Mouse (Mus musculus): ENCODE measurements around the gene Glod4. TPM values are rescaled to one million over a fixed set of nuclear protein-coding genes. Genes with fewer than 3 reads are reported as not detected.

The Glod4 gene
- 10 to 100 TPM; 75.4 to 76.8 TPM for total RNA-seq (2021)
- long read RNA-seq, experiment 1, transcript Glod4-201 (9 exons, 1,434 nt) = major isoform, 97 of 104 reads
- long read RNA-seq, experiment 1, partial matches to known transcripts = 2 of 104 reads
- long read RNA-seq, experiment 1, other reads (novel, unspliced or antisense) = 4 of 104 reads
- long read RNA-seq, experiment 2, transcript Glod4-201 (9 exons, 1,434 nt) = major isoform, 95 of 102 reads
- long read RNA-seq, experiment 2, partial matches to known transcripts = 5 of 102 reads
- long read RNA-seq, experiment 2, other reads (novel, unspliced or antisense) = 2 of 102 reads

- peak; percentile 97 for DNase-seq
Observed at GRCm38 (mm10) chr11:76242901-76243810, at the start of gene Glod4, which contains the start of gene Mrm3. TSS of gene Glod4 (minus strand) at chr11:76243725. TSS of gene Mrm3 (plus strand) at chr11:76243715.

DNA sequence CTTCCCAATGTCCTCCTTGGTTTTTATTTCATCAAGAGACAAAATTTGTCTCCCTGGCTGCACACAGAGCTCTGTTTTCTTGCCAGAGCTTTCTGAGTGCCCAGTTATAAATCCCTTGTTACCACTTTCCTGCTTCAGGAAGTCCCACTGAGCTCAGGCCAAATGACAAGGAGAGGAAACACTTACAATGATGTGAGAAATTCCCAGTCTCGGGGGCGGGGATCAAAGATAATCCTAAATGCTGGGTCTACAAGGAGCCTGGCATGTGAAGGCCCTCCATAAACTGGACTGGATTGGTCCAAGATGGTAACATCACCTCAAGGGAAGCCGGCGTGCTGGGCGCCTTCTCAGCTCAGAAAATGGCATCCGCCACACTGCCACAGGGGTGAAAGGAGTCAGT lies 49.3 kb upstream of the Glod4 start:
- DNase-seq = peak; percentile 50

- peak; percentile 71 for DNase-seq
Observed at GRCm38 (mm10) chr11:76292398-76292797, 48.9 kb upstream of the Glod4 start.

GRCm38 (mm10) chr11:76291960-76292359 lies 48.4 kb upstream of the Glod4 start:
- DNase-seq = no peak

DNA sequence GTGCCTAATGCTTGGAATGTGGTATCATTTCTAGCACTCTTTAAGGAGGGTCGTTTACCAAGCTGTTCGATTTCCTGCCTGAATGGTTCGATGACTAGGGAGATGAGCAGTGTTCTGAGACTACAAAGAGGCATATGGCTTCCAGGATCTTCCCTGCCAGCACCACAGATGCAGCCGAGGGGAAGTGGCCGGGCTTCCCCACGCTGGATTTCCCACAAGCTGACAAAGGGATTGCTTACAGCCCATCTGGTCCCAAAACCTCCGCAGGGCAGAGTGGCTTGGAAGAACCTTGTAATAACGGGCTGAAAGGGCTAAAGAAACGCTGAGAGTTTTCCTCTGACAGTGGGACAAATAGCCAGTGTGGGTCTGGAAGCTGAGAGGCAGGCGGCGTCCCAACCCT lies 46.8 kb upstream of the Glod4 start:
- DNase-seq = no peak

GRCm38 (mm10) chr11:76288645-76289044 lies 45.1 kb upstream of the Glod4 start:
- no peak for DNase-seq

- no peak for DNase-seq
Observed at GRCm38 (mm10) chr11:76287301-76287700, 43.8 kb upstream of the Glod4 start.

DNA sequence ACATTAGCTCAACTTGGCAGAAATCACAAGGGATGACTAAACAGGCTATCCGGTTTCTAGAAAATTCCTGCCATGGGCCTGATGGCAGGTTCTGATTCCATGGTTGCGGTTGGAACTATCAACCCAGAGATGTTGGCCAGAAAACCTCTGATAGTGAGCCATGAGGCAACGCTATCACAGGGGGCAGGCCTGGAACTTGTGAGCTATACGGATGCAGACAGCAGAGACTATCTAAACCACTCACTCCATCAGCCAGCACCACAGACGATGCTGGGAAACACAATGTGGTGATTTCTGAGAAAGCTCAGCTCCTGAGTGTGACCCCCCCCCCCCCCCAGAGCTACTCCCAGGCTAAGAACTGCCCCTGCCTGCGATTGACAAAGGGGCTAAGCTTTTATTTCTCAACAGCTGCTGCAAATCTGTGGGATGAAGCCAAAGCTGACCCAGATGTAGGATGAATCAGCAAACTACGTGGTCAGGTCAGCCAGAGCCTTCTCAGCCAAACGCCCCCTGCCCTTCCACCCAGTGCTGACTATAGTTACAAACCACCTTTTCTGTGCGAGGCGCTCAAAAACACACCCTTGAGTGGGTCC lies 43.1 kb upstream of the Glod4 start:
- DNase-seq = no peak

DNA sequence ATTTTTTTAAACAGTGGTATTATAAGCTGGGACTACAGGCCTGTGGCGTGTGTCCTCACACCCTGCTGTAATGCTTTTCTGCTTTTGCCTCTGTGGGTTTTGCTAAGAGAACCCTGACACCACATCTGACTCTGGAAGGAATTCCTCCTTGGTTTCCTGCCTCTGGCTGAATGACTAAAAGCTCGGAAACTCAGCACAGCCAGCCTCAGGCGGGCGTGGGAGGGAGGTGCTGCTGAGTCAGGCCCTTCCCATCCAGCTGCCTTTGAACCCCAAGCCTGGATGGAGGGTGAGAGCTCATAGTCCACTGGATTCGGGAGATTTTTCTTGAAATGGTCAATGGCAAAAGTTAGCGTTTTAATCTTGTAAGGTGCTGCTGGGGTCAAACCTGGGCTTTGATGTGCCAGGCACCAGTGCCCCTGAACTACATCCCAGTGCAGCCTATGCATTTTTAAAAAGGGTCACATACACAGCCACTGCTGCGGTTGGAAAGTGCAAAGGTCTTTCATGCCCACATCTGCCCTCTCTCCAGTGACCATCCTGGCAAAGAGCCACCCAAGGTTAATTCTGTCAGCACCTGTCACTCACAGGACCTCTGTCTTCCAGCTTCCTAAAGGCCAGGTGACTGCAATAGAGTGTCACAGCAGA lies 42.0 kb upstream of the Glod4 start:
- peak; percentile 45 for DNase-seq

DNA sequence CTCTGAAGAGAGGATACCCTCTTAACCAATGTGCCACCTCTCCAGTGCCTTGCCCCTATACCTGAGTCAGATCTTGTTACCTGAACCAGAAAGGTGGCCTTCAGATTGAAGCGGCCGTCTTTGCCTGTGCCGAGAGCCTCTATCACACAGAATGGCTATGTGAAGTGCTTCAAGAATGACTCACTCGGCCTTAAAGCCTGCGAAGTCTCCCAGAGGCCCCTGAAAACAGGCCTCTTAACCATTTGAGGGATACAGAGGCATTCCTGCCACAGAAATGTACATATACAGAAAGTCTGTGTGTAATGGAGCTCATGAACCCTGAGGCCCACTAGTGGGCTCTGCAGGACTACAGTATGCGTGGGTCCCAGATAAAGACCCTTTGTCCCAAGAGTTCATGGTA lies 40.3 kb upstream of the Glod4 start:
- no peak for DNase-seq

DNA sequence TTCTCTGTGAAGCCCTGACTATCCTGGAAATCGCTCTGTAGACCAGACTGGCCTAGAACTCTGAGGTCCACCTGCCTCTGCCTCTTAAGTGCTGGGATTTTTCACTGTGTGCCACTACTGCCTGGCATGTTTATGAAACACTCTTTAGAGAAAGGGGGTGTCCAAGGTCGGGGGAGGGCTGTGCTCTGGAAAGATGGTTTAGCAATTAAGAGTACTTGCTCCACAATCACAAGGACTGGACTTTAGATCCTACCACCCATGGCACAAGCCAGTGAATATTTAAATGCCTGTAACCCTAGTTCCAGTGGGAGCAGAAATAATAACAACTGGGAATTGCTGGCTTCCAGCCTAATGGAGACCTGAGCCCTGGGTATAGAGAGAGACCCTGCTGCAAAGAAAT lies 36.4 kb upstream of the Glod4 start:
- DNase-seq = no peak

DNA sequence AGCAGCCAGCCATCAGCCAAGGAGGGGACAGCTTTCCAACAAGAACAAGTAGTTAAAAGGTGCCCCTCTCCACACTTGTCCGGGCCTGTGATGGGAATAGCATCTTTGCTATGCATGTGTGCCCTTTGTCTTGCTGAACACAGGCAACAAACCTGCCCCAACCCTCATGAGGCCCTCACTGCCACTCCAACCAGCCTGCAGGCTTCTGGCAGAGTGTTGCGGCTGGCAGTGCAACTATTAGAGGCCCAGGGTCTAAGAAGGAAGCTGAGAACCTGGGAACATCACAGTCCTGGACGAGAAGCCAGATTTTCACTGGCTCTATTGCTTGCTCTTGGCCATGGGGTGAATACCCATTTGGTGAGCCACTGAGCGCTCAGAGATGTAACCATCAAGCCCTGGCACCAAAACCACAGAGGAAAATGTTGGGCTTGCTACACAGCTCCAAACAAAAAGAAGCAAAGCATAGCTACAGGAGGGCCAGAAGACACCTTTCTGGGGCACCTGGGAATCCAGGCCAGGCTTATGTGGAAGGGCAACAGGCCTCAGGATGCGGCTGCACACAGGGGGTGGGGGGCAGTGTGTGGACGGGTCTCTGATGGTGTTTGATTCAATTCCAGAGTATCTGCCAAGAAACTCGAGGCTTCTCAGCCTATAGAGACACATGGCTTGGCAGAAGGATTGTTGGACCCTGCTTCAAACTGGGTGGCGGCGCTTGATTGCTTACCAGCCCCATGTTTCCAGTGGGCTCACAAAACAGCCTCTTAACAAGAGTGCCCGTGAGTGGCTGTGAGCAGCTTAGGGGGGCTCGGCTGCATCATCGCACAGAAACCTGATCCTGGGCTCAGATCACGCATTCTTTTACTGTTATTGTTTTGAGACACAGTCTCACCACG lies 35.7 kb upstream of the Glod4 start:
- DNase-seq = no peak

DNA sequence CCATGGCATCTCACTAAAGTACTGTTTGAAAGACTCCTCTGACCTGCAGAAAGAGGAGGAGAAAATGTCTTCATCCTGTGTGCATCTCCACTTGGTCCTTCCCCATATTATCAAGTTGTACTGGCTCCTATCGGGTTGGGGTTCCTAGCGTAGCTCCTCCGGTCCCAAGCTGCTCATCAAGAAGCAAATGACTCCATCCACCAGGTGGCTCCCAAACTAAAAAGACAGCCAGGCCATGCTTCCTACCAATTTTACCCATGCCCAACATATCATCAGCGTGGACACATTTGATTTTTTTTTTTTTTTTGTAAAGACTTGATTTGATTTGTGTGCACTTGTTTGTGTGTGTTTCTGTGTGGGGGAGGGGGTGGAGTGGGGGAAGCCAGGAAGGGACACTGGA lies 28.9 kb upstream of the Glod4 start:
- no peak for DNase-seq

GRCm38 (mm10) chr11:76268521-76269065 lies 25.1 kb upstream of the Glod4 start:
- DNase-seq = no peak

DNA sequence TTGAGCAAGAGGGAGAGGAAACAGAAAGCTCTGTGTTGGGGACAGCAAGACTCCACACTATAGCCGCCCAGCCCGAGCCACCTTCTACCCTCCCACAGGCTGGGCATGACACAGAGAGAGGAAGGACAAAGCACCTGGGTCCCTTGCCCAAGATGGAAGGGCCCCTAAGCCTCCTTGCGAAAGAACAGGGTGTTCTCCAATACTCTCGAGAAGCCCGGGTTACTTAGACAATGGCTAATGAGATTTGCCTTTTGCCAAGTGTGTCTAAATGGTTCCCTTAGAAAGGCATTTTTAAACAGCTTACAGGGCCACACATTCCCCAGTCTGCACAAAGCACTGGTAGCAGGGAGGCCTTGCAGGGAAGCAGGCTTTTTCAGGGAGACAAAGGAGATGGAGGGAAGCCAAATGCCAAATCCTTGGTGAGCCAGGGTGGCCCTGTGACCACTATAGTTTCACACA lies 24.5 kb upstream of the Glod4 start:
- DNase-seq = no peak

DNA sequence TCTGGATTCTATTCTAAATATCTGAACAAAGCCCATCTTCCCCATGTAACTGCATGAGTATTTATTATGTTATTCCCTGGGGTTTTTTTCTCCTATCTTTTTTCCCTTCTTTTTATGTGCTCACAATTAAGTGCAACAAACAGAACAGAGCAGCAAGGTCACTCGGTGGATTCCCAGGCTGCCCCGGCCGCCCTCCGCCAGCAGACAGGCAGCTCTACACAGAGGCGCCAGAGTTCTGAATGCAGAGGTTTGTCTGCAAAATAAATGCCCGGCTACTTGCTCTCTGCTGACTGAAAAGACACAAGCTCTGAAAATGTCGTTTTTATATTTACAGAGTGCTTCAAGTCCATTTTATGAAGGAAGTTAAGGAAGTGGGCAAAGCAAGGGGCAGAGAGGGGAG lies 24.0 kb upstream of the Glod4 start:
- DNase-seq = peak; percentile 45

DNA sequence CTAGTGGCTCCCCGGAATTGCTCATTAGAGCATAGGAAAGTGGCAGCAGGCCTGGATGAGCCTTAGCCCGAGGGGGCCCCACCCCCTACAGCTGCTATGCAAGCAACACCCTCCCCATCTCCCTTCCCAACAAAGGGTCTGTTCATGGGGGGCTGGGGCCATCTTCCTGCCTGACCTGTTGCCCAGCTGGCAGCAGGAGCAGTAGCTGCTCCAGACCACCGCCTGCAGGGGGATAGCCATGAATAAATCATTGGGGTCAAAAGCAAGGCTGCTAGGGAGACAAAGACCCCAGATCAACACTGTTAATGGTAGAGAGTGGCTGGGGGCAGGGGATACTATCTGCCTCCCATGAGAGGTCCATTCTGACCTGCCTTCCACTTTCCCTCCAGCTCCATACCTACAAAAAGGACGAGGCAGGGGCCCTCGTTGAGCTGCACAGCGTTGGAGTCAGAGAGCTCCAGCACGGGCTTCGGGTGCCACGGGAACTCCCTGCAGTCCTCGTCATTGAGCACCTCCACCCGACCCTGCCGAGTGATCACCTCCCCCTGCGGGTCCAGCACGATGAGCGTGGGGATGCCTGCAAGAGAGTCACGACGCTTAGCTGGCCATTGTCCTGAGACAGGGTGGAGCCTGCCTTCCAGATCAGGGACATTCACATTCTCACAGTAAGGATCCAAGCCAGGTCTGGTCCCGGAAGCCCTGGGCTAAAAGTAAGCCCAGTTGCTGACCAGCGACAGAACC lies 19.3 kb upstream of the Glod4 start:
- no peak for DNase-seq

GRCm38 (mm10) chr11:76261224-76261623 lies 17.7 kb upstream of the Glod4 start:
- no peak for DNase-seq

DNA sequence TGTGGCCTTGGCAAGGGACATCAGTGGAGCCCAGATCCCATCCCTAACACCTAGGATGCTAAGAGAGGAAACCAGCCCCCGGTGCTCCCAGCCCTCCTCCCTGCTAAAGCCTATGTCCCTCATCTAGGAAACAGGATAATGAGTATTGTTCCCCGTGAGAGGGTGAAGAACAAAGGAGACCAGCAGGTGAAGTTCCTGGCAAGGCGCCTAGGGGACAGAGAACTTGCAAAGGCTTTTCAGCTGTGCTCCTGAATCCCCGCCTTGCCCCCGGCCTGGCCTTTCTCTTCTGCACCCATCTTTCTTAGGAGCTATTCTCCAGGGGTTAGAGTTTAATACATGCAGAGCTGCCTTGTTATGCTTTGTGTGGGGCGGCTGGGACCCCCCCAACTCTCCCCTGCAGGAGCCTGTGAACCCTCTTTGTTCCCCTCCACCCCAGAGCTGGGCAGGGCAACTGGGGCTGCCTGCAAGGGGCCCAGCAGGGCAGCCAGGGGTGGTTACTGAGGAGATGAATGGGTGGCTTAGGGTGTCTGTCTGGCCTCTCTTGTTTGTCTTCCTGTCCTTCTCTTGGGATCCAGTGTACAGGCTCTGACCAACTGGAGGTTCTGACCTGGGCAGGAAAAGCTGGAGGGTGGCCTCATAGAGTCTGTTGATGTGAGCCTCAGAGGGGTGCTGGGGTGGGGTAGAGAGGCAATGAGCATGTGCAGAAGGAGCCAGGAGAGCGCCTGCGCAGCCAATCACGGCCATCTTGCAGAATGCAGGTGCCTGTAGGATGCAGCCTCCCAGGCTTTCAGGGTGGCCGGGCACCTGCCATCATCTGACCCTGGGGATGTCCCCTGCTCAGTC lies 16.9 kb upstream of the Glod4 start:
- DNase-seq = no peak
